Comparison of ENCODE assay signal across 25 mouse cellular contexts in the genomic region with DNA sequence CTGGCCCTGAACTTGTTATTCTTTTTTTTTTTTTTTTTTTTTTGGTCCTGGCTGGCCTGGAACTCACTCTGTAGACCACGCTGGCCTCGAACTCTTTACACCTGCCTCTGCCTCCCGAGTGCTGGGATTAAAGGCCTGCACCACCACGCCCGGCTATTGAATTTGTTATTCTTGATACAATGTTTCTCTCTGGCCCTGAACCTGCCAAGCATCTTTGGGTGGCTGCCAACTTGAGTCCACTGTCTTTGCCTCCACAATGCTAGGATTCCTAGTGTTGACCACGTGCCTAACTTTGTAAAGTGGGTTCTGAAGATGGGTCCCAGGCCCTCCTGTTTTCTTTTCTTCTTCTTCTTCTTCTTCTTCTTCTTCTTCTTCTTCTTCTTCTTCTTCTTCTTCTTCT. TPM values are rescaled to one million over a fixed set of nuclear protein-coding genes. Genes with fewer than 3 reads are reported as not detected.
A peak's percentile ranks its signal among the peaks of the same experiment; 100 is the strongest.
DNase-seq lines count a peak whose midpoint lies in the region; ATAC-seq lines count a peak whose summit lies in the region.
"Had no signal": no experiment of that assay in that cellular context is flagged by ENCODE, and none has a peak within 500 bp of the region (broad histone marks: within the 10 kb centered on the region; RNA-seq: fewer than 3 reads in every experiment).

No protein-coding gene starts in this region.

- H3K9me3 ChIP-seq in kidney, embryonic 14.5 days (ENCODE audit: control insufficient read depth, low read length), result no peaks in the 10 kb centered on the region
- H3K9me3 ChIP-seq in midbrain, embryonic 11.5 days (ENCODE audit: control insufficient read depth, low read length), result no peaks in the 10 kb centered on the region
- H3K9me3 ChIP-seq in midbrain, embryonic 10.5 days (replicated peaks), result no peaks in the 10 kb centered on the region
- H3K9me3 ChIP-seq: heart, embryonic 10.5 days; hindbrain, embryonic 10.5 days; intestine, embryonic 15.5 days; limb, embryonic 10.5 days; liver, embryonic 15.5 days; midbrain, embryonic 15.5 days; neural tube, embryonic 12.5 days had no signal

- H3K36me3 ChIP-seq in kidney, embryonic 14.5 days (ENCODE audit: control insufficient read depth, insufficient read depth, low read length), result no peaks in the 10 kb centered on the region
- H3K36me3 ChIP-seq in midbrain, embryonic 11.5 days (ENCODE audit: control insufficient read depth, insufficient read depth, low read length), result no peaks in the 10 kb centered on the region
- no peaks in the 10 kb centered on the region for H3K36me3 ChIP-seq in midbrain, embryonic 10.5 days
- H3K36me3 ChIP-seq: intestine, embryonic 15.5 days; limb, embryonic 10.5 days; liver, embryonic 15.5 days; midbrain, embryonic 15.5 days; neural tube, embryonic 12.5 days had no signal

- ATAC-seq in kidney, embryonic 14.5 days (ENCODE audit: low FRiP score, low TSS enrichment), result no peak
- ATAC-seq in midbrain, embryonic 11.5 days (ENCODE audit: low FRiP score), result no peak
- ATAC-seq: activated CD4-positive, CD25-positive, alpha-beta regulatory T cell, adult 4 months; hindbrain, embryonic 16.5 days; intestine, embryonic 15.5 days; lung, postnatal 0 days; midbrain, embryonic 15.5 days had no signal

- H3K4me1 ChIP-seq in kidney, embryonic 14.5 days (ENCODE audit: control insufficient read depth, insufficient read depth, low read length), result no peaks in the 10 kb centered on the region
- H3K4me1 ChIP-seq in midbrain, embryonic 11.5 days (ENCODE audit: control insufficient read depth, insufficient read depth, low read length), result no peaks in the 10 kb centered on the region
- no peaks in the 10 kb centered on the region for H3K4me1 ChIP-seq in midbrain, embryonic 10.5 days
- H3K4me1 ChIP-seq: heart, embryonic 10.5 days; hindbrain, embryonic 10.5 days; intestine, embryonic 15.5 days; midbrain, embryonic 15.5 days; neural tube, embryonic 12.5 days had no signal

- H3K4me2 ChIP-seq in kidney, embryonic 14.5 days (replicated peaks; ENCODE audit: low read depth, low read length), result no peak overlapping the region
- no peak overlapping the region for H3K4me2 ChIP-seq in midbrain, embryonic 11.5 days
- H3K4me2 ChIP-seq: intestine, embryonic 15.5 days; liver, embryonic 15.5 days; midbrain, embryonic 15.5 days; neural tube, embryonic 12.5 days had no signal

- WGBS in kidney, embryonic 14.5 days, result 80% methylated on average over 6 of the region's 6 CpGs
- 85% methylated on average over 6 of the region's 6 CpGs for WGBS in midbrain, embryonic 11.5 days
- WGBS in midbrain, embryonic 10.5 days, result 84% methylated on average over 6 of the region's 6 CpGs

- peak; percentile 33 to 51 for DNase-seq in cerebellum, postnatal 14 days
- no peak for DNase-seq in cerebellum, adult 9-10 months
- peak; percentile 45 for DNase-seq in kidney, postnatal 14 days
- peak; percentile 37 for DNase-seq in midbrain, embryonic 11.5 days (ENCODE audit: low spot score, missing footprints)
- DNase-seq in midbrain, embryonic 10.5 days (ENCODE audit: low spot score), result no peak
- DNase-seq in testis, postnatal 14 days (ENCODE audit: low spot score), result peak; percentile 61
- DNase-seq in c-Kit-positive CD71-positive TER-119-positive erythroid progenitor cells, embryonic 14.5 days (ENCODE audit: low spot score), result no peak
- DNase-seq: cerebellum, adult 9-11 months; layer of hippocampus, adult 9-11 months; liver; right cerebral cortex, postnatal 14 days had no signal

- H3K27me3 ChIP-seq in kidney, embryonic 14.5 days (ENCODE audit: control insufficient read depth, insufficient read depth, low read length), result no peaks in the 10 kb centered on the region
- H3K27me3 ChIP-seq in midbrain, embryonic 11.5 days (ENCODE audit: control insufficient read depth, insufficient read depth, low read length), result no peaks in the 10 kb centered on the region
- H3K27me3 ChIP-seq in midbrain, embryonic 10.5 days (ENCODE audit: low read depth, poor library complexity, severe bottlenecking), result no peaks in the 10 kb centered on the region
- H3K27me3 ChIP-seq: intestine, embryonic 15.5 days; liver, embryonic 15.5 days; megakaryocyte, embryonic 14.5 days; midbrain, embryonic 15.5 days; neural tube, embryonic 12.5 days had no signal

- no peak overlapping the region for H3K4me3 ChIP-seq in kidney, embryonic 14.5 days (ENCODE audit: low read length)
- no peak overlapping the region for H3K4me3 ChIP-seq in midbrain, embryonic 11.5 days (ENCODE audit: low read depth, low read length)
- H3K4me3 ChIP-seq in midbrain, embryonic 10.5 days, result no peak overlapping the region
- H3K4me3 ChIP-seq: heart, embryonic 10.5 days; hindbrain, embryonic 10.5 days; intestine, embryonic 15.5 days; left cerebral cortex, adult 2 months; limb, embryonic 10.5 days; liver, embryonic 15.5 days; megakaryocyte, embryonic 14.5 days; midbrain, embryonic 15.5 days; neural tube, embryonic 12.5 days had no signal

- H3K27ac ChIP-seq in kidney, embryonic 14.5 days (ENCODE audit: low read depth, low read length), result no peak overlapping the region
- no peak overlapping the region for H3K27ac ChIP-seq in midbrain, embryonic 11.5 days (ENCODE audit: low read depth, low read length)
- H3K27ac ChIP-seq in midbrain, embryonic 10.5 days (replicated peaks), result no peak overlapping the region
- H3K27ac ChIP-seq: heart, embryonic 10.5 days; hindbrain, embryonic 10.5 days; intestine, embryonic 15.5 days; left cerebral cortex, adult 2 months; limb, embryonic 10.5 days; liver, embryonic 15.5 days; midbrain, embryonic 15.5 days; neural tube, embryonic 12.5 days; stomach, postnatal 0 days had no signal

- no peak overlapping the region for H3K9ac ChIP-seq in kidney, embryonic 14.5 days (ENCODE audit: low read depth, low read length)
- no peak overlapping the region for H3K9ac ChIP-seq in midbrain, embryonic 11.5 days (ENCODE audit: low read length)
- H3K9ac ChIP-seq: intestine, embryonic 15.5 days; liver, embryonic 15.5 days; midbrain, embryonic 15.5 days; neural tube, embryonic 12.5 days had no signal

RNA-seq across cellular contexts. Expression of a gene that starts 34.5 kb away (rescaled TPM):
- polyA plus RNA-seq in kidney, embryonic 14.5 days (2014; fragmentation: Nextera tagmentation; extraction: Ambion mirVana), result 22.9 and 23.7 TPM in 2 replicates
- 23.7 and 28.5 TPM in 2 replicates for polyA plus RNA-seq in midbrain, embryonic 11.5 days (2014; fragmentation: Nextera tagmentation; extraction: Ambion mirVana)
- polyA plus RNA-seq in midbrain, embryonic 10.5 days (2016; fragmentation: Nextera tagmentation; extraction: Ambion mirVana), result 9.3 and 11.2 TPM in 2 replicates

Comparison
In these comparisons a context has a peak if more than half of its experiments do, and no peak if none do; other contexts are left out.
1. DNase-seq: peak in cerebellum, postnatal 14 days (2 of 2), kidney, postnatal 14 days (single experiment), midbrain, embryonic 11.5 days (single experiment) and testis, postnatal 14 days (single experiment); none in cerebellum, adult 9-10 months (single experiment), midbrain, embryonic 10.5 days (single experiment) and c-Kit-positive CD71-positive TER-119-positive erythroid progenitor cells, embryonic 14.5 days (single experiment).